Mouse (Mus musculus): ENCODE results near the gene AI593442. TPM values are rescaled to one million over a fixed set of nuclear protein-coding genes. Genes with fewer than 3 reads are reported as not detected.
A peak's percentile ranks its signal among the peaks of the same experiment; 100 is the strongest.

AI593442 gene
- not detected in 2 replicates for total RNA-seq (2015; ENCODE audit: low replicate concordance)
- total RNA-seq (2017; ENCODE audit: low replicate concordance) = not detected in 2 replicates

DNA sequence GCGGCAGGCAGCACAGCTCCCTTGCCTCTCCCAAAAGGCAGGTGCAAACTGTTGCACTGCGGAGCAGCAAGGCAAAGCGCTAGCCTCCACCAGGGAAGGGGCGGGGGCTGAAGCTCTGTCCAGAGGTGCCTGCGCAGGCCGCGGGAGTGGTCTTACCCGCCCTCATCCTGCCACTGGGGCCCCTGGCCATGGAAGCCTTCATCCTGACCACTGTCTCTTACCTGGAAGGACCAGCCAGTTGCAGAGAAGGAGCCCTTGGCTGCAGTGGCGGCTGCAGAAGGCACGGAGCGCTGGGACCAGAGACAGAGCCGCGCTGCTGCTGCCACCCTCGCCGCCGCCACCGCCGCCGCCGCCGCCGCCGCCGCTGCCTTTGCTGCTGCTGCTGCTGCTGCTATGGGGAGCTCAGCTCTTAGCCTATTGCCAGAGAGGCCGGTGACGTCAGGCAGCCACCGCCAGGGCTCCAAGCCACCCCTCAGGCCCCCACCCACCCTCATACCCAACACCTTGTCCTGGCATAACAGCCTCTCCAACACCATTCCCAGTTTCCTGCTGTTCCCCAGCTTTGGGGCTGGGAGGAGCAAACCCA is at the start of gene AI593442:
TSS of gene AI593442 (minus strand) at position 419 of the 586 bp plus-strand sequence.
- ATAC-seq (replicated peaks; ENCODE audit: low FRiP score, poor library complexity, severe bottlenecking) = no peak

- no peak for ATAC-seq (replicated peaks; ENCODE audit: low FRiP score, poor library complexity, severe bottlenecking)
These were observed 49.2 kb upstream of the AI593442 start for GRCm38 (mm10) chr9:52728806-52729205.

DNA sequence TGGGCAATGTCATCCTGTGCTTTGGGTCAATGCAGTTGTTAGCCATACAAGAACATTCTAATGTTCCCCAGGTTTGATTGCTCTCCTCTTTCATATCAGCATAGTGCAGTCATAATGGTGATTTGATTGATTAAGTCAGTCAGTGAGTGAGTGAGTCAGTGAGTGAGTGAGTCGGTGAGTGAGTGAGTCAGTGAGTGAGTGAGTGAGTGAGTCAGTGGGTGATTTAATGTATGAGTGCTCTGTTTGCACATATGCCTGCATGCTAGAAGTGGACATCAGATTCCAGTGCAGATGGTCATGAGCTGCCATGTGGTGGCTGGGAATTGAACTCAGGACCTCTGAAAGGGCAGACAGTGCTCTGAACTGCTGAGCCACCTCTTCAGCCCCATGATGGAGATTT is 43.0 kb upstream of the AI593442 start:
- ATAC-seq (replicated peaks; ENCODE audit: low FRiP score, poor library complexity, severe bottlenecking) = no peak

- ATAC-seq (replicated peaks; ENCODE audit: low FRiP score, poor library complexity, severe bottlenecking) = no peak
These were observed 40.0 kb upstream of the AI593442 start for GRCm38 (mm10) chr9:52719562-52719961.

- no peak for ATAC-seq (replicated peaks; ENCODE audit: low FRiP score, poor library complexity, severe bottlenecking)
These were observed 456 bp upstream of the AI593442 start for GRCm38 (mm10) chr9:52680036-52680435.

- ATAC-seq (replicated peaks; ENCODE audit: low FRiP score, poor library complexity, severe bottlenecking) = no peak
These were observed 753 bp downstream of the AI593442 start for GRCm38 (mm10) chr9:52678839-52679215.

DNA sequence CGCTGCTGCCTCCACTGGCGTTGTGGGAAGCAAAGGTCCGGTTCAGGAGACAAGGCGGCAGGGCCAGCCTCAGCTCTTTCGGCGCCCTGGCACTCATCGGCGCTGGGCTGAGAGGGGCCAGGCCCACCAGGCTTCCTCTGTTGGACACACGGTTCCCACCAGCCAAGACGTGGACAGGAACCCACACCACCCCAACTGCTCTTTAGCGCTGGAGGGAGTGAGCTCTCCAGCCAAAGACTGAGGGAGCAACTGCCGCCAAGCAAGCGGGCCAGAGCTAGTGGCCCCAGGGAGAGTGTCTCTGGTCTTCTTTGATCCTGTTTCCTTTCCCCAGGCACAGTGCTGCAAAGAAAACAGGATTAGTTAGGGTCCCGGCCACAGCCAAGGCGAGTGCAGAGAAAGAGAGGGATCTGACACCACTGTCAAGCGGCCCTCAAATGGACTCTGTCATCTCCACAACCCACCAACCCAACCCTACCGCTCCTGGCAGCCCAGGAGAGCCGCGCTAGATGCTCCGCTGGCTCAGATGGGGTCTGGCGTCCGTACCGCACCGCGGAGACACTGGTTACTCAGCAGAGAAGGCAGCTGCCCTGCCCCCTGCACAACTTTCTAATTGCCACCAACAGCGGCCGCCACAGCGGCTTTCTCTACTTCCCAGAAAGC is 1.3 kb downstream of the AI593442 start:
- 0 out of 2 replicates have a peak, but pooled peaks have one; percentile 3 for ATAC-seq (replicated peaks; ENCODE audit: low FRiP score, poor library complexity, severe bottlenecking)

- no peak for ATAC-seq (replicated peaks; ENCODE audit: low FRiP score, poor library complexity, severe bottlenecking)
These were observed 3.0 kb downstream of the AI593442 start for GRCm38 (mm10) chr9:52676587-52676986.

DNA sequence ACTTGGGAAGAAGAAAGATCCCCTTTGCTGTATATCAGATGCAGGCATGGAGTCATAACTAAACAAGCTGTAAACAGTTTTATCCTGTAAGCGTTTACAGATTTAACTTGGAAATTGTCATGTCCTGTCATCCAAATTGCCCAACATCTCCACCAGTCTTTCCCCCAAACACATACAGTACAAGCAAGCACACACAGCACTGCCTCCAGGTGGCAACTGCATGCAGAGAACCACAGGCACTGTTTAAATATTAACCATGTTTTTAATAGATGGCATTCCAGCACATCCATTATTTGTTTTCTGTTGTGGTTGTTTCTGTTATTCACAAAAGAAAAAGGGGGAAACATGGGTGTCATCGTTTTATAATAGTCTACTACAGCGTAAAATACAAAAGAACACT is 3.6 kb downstream of the AI593442 start:
- ATAC-seq (replicated peaks; ENCODE audit: low FRiP score, poor library complexity, severe bottlenecking) = no peak

- ATAC-seq (replicated peaks; ENCODE audit: low FRiP score, poor library complexity, severe bottlenecking) = no peak
These were observed 18.2 kb downstream of the AI593442 start for GRCm38 (mm10) chr9:52661422-52661821.

GRCm38 (mm10) chr9:52650341-52650951 is 29.1 kb downstream of the AI593442 start:
- no peak for ATAC-seq (replicated peaks; ENCODE audit: low FRiP score, poor library complexity, severe bottlenecking)

DNA sequence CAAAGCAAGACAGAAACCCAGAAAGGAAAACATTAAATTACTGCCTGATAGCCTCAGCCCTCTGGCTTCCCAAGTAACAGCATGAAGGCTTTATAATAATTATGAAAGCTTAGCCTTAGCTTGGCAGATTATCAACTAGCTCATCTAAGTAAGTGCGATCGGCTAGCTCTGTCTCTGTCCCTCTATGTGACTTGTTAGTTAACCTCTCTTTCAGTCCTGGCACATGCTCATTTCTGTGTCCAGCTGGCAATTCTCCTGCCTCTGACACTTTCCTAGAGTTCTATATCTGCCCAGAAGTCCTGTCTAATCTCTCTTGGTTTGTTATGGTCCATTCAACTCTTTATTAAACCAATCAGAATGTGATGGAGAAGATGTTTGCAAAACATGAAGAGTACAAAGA is 34.3 kb downstream of the AI593442 start:
- no peak for ATAC-seq (replicated peaks; ENCODE audit: low FRiP score, poor library complexity, severe bottlenecking)

DNA sequence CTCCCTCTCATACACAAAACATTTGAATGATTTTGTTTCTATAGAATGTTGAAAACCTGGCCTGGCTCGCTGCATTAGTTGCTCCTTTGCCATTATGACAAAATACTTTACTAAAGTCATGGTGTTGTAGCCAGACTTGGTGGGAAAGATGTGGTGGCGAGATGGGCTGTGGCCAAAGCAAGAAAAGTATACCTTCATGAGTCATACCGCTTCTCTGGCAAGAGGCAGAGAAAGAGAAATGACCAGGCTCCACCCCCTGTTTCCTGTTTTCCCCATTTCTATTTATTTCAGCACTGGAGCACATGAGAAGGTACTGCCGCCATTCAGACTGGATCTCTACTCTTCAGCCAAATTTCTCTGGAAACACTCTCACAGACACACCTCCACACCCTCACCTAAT is 35.0 kb downstream of the AI593442 start:
- ATAC-seq (replicated peaks; ENCODE audit: low FRiP score, poor library complexity, severe bottlenecking) = no peak

GRCm38 (mm10) chr9:52644156-52644555 is 35.4 kb downstream of the AI593442 start:
- no peak for ATAC-seq (replicated peaks; ENCODE audit: low FRiP score, poor library complexity, severe bottlenecking)

DNA sequence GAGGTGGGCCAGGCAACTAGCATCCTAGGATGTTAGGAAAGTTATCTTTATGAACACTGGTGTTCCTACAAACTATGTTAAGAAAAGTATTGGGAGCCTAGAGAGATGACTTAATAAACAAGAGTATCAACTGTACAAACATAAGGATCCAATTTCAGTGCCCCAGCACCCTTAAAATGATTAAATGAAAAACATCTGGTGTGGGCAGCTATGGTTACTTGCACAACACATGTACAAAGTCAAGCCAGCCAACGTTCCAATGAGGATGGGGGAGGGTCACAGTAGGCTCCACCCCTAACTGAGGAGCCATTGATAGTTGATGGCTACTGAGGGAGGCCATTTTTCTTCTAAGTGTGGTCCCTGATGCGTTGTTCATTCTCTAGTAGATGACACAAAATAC is 43.6 kb downstream of the AI593442 start:
- ATAC-seq (replicated peaks; ENCODE audit: low FRiP score, poor library complexity, severe bottlenecking) = no peak

DNA sequence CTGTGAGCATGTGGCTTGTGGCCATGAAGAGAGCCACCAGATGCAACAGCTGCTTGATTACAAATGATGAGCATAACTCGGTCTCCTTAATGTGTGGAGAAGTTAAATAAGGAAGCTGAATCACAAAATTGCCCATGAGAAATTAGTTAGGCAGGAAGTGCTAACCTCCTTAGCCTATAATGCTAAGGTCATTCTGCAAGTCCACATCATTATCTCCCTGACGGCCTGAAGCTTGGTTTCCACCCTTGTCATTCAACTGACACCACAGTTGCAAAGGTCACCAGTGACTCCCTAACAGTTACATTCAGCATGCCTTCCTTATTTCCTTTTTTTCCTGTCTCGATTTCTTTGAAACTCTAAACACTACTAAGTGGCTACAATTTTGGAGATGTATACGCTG is 55.7 kb downstream of the AI593442 start:
- no peak for ATAC-seq (replicated peaks; ENCODE audit: low FRiP score, poor library complexity, severe bottlenecking)

Data from erythroid progenitor cell, adult 5-6 weeks (primary cell).